Mouse (Mus musculus): ENCODE measurements around the gene Srl.

The Srl gene

DNA sequence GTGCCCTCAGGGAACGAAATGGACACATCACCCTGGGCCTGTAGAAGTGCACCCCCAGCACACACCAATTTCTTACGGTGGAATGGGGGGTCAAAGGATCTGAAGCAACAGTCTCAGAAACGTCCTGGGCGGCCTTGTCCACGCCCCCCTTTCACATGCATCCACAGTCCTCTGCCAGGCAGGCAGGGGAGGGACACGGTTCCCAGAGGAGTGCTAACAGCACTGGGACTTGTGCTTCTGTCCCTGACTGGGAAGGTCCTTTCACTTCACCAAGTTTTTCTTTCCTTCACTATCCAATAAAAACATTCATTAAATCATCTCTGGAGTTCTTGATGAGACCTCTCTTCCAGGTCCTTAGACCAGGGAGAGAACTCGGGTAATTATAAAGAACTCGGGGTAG, 20.9 kb downstream of the Srl start:
- DNase-seq (ENCODE audit: low read depth in 1 of 2, low spot score in 2 of 2), result no peak

DNA sequence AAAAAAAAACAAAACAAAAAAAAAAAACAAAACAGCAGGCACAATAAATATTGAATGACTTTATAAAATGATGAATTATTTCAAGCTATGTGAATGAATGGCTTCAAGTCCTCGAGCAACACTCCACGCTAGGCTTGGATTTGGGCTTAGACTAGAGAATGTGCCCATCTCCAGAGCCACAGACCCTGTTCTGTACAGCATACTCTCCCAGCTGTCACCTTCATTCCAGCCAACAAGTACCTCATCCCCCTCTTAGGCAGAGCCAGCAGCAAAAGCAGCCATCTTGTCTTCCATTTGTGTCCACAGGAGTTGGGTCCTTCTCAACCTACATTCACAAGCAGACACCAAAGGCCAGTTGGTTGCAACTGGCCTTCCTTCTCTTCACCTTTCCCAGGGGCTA, 21.8 kb downstream of the Srl start:
- DNase-seq (ENCODE audit: low read depth in 1 of 2, low spot score in 2 of 2), result no peak

DNA sequence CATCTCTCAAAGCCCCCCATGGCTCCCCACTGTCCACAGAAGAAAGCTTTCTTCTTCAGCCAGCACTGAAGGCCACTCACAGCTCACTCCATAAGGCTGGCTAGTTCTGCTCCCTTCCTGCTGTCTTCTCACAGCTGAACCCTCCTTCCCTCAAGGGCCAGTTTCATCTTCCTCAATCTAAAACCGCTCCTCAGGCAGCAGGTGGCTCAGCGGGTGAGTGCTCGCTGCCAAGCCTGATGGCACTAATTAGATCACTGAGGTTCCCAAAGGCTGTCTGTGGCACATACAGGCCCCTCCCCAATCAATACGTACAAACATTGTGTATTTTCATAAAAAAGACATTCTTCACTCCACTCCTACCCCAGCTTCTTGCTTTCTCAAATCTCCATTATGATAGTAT, 22.5 kb downstream of the Srl start:
- DNase-seq (ENCODE audit: low read depth in 1 of 2, low spot score in 2 of 2), result no peak

DNA sequence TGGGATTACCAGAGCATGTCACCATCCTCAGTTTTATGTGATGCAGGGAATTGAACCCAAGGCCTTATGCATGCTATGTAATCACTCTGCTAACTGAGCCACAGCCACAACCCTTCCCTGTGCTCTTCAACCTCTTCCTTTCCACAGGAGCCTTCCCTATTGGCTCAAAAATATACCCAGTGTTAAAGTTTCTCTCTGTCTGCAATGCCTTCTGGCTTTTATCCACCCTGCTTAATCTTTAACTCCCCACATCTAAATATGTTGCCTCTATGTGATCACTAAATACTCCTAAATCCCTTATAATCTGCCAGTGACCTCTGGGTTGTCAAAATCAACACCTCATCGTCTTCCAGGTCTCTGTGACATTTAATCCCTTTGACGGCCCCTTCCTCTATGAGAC, 23.7 kb downstream of the Srl start:
- no peak for DNase-seq (ENCODE audit: low read depth in 1 of 2, low spot score in 2 of 2)

DNA sequence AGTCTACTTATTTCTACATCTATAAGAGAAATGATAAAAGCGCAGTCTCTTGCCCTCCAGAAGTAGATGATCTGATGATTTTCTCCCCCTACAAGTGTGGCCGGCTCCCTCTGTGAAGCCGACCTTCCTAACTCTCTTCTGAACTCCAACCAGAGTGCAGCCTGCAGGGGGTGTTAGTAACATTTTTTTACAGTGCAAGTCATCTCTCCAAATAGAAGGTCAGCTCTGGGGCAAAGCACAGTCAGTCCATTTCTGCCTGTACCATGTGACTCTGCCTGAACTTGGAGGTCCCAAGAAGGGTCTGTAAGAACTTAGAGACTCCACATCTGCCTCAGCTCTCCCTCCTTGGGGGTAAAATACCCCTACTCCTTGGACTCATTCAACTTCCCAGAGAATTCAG, 27.2 kb downstream of the Srl start:
- DNase-seq (ENCODE audit: low read depth in 1 of 2, low spot score in 2 of 2), result no peak

DNA sequence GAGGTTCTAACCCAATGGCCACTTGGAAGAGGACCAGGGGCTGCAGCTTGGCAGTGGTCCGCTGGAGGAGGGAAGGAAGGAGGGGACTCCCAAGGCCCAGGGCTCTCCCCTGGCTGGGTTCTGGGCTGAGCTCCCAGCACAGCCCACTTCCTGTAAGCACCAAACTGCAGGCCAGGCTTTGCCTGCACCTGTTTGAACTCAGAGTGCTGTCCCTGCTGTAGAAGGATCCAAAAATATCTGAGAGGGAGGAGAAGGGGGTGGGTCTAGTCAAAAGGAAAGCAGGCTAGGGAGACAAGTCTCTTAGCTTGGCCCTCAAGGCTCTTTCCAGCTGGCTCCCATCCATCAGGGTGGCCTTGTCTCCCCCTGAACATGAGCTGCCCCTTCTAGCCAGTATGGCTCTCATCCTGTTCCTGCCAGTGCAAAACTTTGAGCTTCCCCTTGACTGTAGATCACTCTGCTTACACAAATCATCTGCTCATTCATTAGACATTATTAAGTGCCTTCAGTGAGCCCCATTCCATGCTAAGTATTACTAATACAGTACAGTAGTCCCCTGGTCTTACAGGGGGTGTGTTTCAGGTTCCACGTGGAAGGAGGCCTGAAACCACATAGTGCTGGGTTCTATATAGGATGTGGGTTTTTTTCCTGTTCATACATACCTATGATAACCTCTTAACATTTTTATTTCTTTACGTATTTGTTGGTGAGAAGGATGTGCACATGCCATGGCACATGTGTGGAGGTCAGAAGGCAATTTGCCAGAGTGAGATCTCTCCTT, 28.8 kb downstream of the Srl start:
- no peak for DNase-seq (ENCODE audit: low read depth in 1 of 2, low spot score in 2 of 2)

DNA sequence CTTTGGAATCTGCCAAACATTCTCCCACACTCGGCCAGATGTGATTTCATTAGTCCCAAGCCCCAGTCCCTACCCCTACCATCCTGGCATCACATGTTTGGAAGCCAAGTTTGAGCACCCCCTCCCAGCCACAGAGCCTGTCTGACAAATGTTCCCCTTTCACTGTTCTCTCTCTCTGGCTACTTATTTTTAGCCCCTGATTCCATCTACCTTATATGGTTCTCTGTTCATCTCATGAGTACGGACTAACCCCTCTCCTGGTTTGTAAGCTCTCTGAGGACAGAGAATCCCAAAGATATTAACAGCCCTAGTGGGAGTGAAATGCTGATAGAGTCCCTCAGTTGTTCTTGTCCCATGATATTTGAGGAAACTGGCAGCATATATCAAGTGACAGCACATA, 30.2 kb downstream of the Srl start:
- DNase-seq (ENCODE audit: low read depth in 1 of 2, low spot score in 2 of 2), result no peak

DNA sequence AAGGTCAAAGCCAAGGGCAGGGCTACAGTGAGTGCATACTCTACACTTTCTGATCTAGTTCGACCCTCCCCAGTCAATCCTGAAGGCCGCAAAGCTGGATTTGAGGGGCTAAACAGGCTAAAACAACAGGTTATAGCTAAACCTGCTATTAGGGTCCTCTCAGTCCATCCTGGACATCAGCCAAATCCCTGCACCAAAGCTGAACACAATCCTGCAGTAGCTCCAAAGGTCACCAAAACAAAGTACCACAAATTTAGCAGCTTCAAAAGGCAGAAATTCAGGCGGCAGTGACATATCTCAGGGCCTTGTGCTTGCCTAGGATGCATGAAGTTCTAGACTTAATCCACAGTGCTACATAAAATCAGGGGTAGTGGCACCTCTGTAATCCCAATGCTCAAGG, 35.4 kb downstream of the Srl start:
- no peak for DNase-seq (ENCODE audit: low read depth in 1 of 2, low spot score in 2 of 2)

DNA sequence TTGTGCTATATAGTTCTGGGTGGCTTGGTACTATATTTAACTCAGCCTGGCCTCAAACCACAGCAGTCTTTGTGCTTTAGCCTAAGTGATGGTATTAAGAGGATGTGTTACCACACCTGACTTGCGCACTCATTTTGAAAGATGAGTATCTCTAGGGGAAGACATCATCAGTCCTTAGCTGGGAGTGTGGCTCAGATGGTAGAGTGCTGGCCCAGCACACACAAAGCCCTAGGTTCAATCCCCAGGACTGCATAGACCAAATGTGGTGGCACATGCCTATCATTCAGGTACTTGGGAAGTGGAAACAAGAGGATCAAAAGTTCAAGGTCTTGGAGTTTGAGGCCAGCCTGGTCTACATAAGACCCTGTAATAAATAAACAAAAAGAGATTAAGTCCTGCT, 38.1 kb downstream of the Srl start:
- DNase-seq (ENCODE audit: low read depth in 1 of 2, low spot score in 2 of 2), result no peak

DNA sequence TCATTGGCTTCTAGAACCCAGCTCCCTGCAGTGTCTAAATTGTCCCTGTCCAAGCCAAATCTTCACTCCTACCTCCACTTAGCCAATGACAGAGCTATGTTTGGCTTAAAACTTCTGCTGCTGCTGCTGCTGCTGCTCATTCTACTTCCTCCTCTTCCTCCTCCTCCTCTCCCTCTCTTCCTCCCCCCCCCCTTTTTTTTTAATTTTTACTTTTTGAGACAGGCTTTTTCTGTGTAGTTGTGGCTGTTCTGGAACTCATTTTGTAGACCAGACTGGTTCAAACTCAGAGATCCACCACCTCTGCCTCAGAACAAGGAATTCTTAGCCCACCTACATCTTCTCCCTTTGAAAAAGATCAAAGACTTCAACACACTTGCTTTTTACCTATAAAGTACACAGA, 39.0 kb downstream of the Srl start:
- DNase-seq (ENCODE audit: low read depth in 1 of 2, low spot score in 2 of 2), result no peak

DNA sequence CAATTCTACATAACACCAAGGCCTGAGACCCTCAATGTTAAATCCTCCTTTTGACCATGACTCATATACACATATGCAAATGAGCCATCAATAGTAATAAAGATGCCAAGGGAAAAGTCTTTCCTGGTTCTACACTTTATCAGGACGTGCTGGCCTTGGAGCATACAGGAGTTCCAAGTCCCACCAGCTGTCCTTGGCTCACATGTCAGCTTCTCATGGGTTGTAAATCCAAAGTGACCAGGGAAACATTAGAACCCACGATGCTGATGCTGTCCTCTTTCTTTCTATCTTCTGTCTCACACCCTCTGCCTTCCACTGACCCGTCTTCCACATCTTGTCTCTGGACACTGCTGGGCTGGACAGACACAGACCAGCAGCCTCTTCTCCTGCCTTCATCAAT, 39.9 kb downstream of the Srl start:
- no peak for DNase-seq (ENCODE audit: low read depth in 1 of 2, low spot score in 2 of 2)

DNA sequence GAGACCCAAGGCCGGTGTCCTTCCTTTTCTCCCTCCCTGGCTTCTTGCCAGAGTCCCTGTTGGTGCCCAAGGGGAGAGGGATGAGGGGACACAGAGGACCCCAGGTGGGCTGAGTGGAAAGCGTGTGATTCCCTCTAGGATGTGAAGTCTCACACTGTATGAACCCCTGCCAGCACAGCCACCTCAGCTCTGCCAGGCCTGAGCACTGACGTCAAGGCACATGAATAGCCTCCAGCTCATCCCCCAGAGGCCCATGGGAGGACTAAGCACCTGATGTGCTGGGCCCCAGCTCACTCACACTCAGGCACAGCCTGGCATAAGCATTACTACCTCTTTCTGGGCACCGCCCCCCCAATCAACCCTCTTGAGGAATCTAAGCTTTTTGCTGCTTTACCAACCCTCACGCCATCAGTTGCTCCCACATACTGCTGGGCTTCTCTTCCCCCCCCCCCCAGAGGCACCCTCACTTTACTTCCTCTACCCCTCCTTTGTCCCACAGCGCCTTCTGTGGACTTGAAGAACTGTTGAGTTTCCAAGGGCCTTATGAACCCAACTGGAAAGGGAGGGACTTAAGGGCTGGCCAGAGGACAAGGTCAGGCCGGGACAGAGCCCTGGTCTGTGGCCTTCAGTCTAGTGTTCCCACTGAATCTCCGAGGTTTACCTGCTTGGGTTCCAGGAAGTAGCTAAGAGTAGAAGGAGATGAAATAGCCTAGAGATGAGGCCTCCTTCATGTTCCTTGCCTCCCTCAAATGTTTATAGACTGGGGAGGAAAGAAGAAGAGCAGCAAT, 40.8 kb downstream of the Srl start:
- DNase-seq (ENCODE audit: low read depth in 1 of 2, low spot score in 2 of 2), result no peak

DNA sequence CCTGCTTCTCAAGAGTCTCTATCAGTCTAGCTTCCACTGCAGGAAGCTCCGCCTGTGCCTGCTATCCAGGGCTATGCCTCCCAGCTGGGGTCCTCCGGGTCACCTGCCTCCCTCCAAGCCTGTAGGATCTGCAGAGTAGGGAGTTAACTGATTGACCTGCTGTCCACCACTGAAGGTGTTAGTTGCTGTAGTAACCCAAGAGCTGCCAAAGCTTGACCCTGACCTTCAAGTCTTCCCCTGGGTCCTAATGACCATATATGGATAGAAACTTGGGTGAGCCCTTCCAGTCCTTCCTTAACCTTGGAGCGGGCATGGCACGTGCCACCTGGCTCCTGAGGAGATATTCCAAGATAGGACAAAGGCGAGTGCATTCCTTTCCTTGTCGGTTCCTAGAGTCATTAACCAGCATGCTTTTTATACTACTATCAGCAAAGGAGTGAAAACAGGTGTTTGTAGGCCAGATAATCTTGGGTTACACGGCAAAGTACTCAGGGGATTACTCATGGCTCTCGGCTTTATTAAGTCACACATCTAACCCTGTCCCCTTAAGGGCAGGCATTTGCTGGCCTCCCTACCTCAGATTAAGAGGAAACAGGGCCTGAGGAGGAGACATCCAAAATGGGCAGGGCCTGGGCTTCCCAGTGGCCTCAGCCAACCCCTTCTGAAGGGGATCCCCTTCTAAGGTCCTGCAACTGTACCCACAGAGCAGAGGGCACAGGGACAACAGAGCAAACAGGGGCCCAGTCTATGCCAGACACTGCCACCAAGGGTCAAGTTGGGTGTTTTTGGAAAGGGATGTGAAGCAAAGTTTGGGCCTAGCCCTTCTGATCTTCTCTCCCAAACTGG, 43.6 kb downstream of the Srl start:
- DNase-seq (ENCODE audit: low read depth in 1 of 2, low spot score in 2 of 2), result no peak

DNA sequence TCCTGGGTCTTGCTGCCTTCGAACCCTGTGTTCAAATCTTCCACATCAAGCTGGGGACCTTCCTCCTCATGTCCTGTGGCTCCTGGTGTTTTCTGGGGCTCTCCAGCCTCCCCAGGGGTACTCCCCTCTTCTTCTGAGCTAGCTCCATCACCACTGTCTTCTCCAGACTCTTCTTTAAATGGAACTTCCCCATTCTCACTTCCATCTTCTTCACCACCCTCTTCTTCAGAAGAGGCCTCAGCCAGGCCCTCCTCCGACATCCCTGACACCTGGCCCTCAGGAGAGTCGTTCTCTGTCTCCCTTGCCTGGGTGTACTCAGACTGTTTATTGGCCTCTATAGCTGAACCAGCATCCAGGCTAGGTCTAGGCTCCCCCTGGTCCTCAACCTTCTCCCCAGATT, 45.1 kb downstream of the Srl start:
- no peak for DNase-seq (ENCODE audit: low read depth in 1 of 2, low spot score in 2 of 2)

DNA sequence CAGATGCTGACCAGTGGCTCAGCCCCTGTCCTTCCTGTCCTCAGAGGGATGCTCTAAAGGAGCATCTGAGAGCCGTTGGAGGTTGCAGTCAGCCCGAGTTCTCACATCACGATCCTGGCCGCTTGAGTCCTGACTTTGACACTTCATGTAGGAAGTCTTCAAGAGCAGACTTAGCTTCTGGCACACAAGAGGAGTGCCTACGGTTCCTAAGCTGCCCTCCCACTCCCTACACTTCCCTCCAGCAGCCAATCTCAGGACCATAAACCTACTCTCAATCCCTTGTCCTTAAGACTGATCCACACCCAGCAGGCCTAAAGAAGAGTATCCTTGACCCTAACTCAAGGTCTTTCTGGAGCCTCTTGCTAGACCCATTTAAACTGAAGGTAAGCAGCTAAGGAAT, 45.8 kb downstream of the Srl start:
- no peak for DNase-seq (ENCODE audit: low read depth in 1 of 2, low spot score in 2 of 2)

DNA sequence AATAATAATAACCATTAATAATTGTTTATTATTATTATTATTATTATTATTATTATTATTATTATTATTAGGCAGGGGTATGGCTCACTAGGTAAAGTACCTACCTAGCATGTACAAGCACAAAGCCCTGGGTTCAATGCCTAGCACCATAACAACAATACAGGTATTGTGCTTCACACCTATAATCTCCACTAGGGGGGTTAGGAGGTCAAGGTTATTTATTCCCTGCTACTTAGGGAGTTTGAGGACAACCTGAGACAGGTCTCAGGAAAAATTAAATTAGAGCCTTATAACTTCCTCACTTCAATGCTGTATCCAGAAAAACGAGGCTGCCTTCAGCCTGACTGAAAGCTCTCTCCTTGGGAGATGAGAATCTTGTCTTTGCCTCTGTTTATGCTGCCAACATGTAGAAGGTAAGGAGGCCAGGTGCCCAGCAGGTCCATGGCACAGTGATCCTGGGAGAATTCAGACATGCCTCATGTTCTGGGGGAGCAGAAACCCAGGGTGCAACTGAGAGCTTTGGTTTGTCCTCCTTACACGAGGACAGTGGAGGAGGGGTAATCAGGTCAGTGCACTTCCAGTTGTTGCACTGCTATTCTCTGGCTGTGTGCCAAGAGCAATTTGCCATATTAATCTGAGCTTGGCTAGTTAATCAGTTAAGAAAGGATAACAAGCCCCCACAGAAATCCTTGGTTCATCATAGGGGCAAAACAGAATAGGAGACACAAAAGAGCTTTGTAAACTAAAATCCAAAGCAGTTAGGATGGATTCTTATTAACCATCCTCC, 48.6 kb downstream of the Srl start:
- DNase-seq (ENCODE audit: low read depth in 1 of 2, low spot score in 2 of 2), result no peak

DNA sequence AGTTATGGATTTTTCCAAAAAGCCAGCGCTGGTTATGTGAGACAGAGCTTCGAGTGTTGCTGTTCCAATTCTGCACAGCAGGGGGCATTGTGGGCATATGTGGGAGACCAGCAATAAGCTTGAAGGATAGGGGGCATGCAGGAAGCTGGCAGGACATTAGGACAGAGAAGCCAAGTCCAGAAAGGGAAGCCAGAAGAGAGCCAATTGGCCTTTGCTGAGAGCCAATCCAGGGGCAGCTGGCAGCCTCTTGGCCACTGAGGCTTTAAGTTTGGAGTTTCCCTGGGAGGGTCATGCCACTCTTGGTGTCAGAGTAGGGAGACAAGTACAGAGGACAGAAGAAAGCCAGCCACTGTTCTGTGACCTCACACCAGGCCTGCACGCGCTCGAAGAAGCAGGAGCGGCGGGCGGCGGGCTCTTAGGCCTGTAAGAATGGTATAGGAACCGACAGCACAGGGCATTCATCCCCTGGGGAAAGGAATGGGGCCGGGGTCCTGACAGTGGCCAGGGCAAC, 52.4 kb downstream of the Srl start:
- DNase-seq (ENCODE audit: low read depth in 1 of 2, low spot score in 2 of 2), result peak; percentile 31 to 65

DNA sequence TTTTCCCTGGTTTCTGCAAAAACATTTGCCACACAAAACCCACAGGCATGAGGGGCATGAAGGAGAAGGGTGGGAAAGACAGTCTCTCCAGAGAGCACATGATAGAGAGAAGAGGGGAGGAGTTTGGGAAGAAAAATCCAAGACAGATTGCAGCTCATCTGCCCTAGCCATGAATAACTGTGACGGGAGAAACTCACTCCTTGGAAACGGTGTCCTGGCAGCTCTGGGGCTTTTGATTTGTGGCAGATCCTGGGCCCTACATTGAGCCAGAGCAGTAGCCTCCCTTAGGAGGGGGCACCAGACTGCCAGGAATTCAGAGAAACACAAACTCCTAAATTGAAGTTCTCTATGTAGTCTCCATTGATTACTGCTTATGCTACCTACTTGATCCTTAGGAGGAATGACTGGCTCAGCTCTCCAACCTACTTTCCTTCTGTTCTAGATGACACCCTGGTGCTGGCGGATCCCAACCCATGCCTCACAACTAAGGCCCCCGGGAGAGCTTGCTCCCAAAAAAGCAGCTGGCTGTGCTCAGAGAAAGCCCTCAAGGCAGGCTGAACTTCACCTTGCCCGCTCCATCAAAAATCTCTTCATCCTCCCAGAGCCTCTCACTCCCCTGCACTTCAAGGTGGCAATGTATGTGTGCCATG, 60.9 kb downstream of the Srl start:
- no peak for DNase-seq (ENCODE audit: low read depth in 1 of 2, low spot score in 2 of 2)

DNA sequence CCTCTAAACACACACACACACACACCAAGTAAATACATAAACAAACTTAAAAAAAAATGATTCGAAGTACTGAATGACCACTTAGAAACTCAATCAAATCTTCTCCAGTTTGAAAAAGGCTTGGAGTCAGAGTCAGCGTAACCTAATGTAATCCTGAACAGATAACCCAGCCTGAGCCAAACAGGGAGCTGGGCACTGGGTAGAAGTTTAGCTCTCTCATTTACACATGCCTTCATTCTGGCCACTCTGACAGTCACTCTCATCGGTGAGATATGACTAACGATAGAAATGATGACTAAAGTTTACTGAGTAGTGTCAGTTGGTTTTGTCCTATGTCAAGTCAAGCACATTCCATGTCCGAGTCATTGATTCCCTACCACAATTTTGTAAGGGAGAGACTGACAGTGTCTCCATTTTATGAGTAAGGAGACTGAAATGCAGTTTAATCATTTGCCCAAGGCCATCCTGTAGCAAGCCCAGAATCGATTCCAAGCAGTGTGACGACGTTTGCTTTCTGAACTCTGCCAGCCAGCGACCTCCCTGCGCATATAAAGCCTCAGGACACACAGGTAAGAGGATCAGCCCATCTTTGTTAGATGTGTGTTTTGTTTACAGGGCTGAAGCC, 63.9 kb downstream of the Srl start:
- DNase-seq (ENCODE audit: low read depth in 1 of 2, low spot score in 2 of 2), result no peak
